ENCODE assay signal across 11 mouse cellular contexts in the genomic region with DNA sequence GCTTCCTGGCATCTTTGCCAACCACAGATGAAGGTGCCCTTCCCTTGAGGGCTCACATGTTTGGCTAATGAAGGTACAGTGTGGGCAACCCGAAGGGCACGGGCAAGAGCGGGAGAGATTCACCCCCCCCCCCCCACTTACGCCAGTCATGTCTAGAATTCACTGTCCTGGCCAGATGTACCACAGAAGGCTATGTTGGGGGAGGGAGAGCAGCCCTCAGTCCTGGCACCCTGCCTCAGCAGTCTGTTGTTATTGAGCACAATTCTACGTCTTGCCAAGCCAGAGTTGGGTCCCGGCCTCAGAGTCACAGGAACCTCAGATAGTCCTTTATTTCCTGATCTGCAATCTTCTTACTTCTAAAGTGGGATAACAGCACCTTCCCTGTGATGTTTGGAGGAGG.
DNase-seq lines count a peak whose midpoint lies in the region; ATAC-seq lines count a peak whose summit lies in the region.
"Had no signal": no experiment of that assay in that cellular context is flagged by ENCODE, and none has a peak within 500 bp of the region (broad histone marks: within the 10 kb centered on the region; RNA-seq: fewer than 3 reads in every experiment).

No protein-coding gene starts in this region.

- H3K4me2 ChIP-seq in hindbrain, embryonic 16.5 days (ENCODE audit: low read length), result no peak overlapping the region
- H3K4me2 ChIP-seq: neural tube, embryonic 13.5 days had no signal

- H3K4me3 ChIP-seq in hindbrain, embryonic 16.5 days (ENCODE audit: low read length), result no peak overlapping the region
- H3K4me3 ChIP-seq in hindbrain, embryonic 10.5 days, result no peak overlapping the region
- H3K4me3 ChIP-seq: neural tube, embryonic 13.5 days had no signal

- no peak overlapping the region for H3K9ac ChIP-seq in hindbrain, embryonic 16.5 days (ENCODE audit: low read depth, low read length)
- H3K9ac ChIP-seq: neural tube, embryonic 13.5 days had no signal

- ATAC-seq in hindbrain, embryonic 16.5 days, result 0 out of 2 replicates have a peak, but pooled peaks have one; percentile 31
- ATAC-seq in activated CD4-positive, CD25-positive, alpha-beta regulatory T cell, adult 4 months, result no peak

- 45% methylated on average over 6 of the region's 6 CpGs for WGBS in hindbrain, embryonic 16.5 days
- WGBS in hindbrain, embryonic 10.5 days, result 93% methylated on average over 6 of the region's 6 CpGs

- no peaks in the 10 kb centered on the region for H3K9me3 ChIP-seq in hindbrain, embryonic 16.5 days (ENCODE audit: control insufficient read depth, low read length)
- H3K9me3 ChIP-seq in hindbrain, embryonic 10.5 days, result no peaks in the 10 kb centered on the region
- H3K9me3 ChIP-seq: neural tube, embryonic 13.5 days had no signal

- DNase-seq in hindbrain, embryonic 10.5 days (ENCODE audit: low spot score), result no peak
- DNase-seq in brain, adult 2 months (ENCODE audit: low read depth, low spot score), result peak; percentile 85
- DNase-seq in cerebellum, postnatal 10 days, result peak; percentile 89 to 93
- peak; percentile 80 for DNase-seq in heart, postnatal 4 days
- no peak for DNase-seq in spleen, adult 18-20 months
- DNase-seq in frontal cortex, postnatal 36 days (ENCODE audit: low spot score in 2 of 2), result no peak

- H3K4me1 ChIP-seq in hindbrain, embryonic 16.5 days (ENCODE audit: control insufficient read depth, insufficient read depth, low read depth, low read length), result peaks cover 15% of the 10 kb centered on the region
- peaks cover 14% of the 10 kb centered on the region for H3K4me1 ChIP-seq in hindbrain, embryonic 10.5 days (replicated peaks)

- no peak overlapping the region for H3K27ac ChIP-seq in hindbrain, embryonic 16.5 days (ENCODE audit: low read depth, low read length)
- no peak overlapping the region for H3K27ac ChIP-seq in hindbrain, embryonic 10.5 days
- H3K27ac ChIP-seq: macrophage; neural tube, embryonic 13.5 days had no signal

- H3K27me3 ChIP-seq in hindbrain, embryonic 16.5 days (replicated peaks; ENCODE audit: control insufficient read depth, insufficient read depth, low read length), result no peaks in the 10 kb centered on the region
- H3K27me3 ChIP-seq in hindbrain, embryonic 10.5 days (ENCODE audit: insufficient read depth, poor library complexity, severe bottlenecking), result no peaks in the 10 kb centered on the region
- H3K27me3 ChIP-seq: neural tube, embryonic 13.5 days had no signal

- H3K36me3 ChIP-seq in hindbrain, embryonic 16.5 days (ENCODE audit: control insufficient read depth, insufficient read depth, low read length), result no peaks in the 10 kb centered on the region
- no peaks in the 10 kb centered on the region for H3K36me3 ChIP-seq in hindbrain, embryonic 10.5 days
- H3K36me3 ChIP-seq: G1E; neural tube, embryonic 13.5 days had no signal

Comparison
In these comparisons a context has a peak if more than half of its experiments do, and no peak if none do; other contexts are left out.
1. DNase-seq: peak in brain, adult 2 months (single experiment), cerebellum, postnatal 10 days (2 of 2) and heart, postnatal 4 days (single experiment); none in hindbrain, embryonic 10.5 days (single experiment), spleen, adult 18-20 months (0 of 2) and frontal cortex, postnatal 36 days (0 of 2).